Mouse (Mus musculus): ENCODE measurements around the gene Olfr1.

The Olfr1 gene

GRCm38 (mm10) chr11:73399514-73399913, at the start of gene Olfr1:
TSS of gene Olfr1 (minus strand) at chr11:73399614.
- DNase-seq (ENCODE audit: low read depth, low spot score) = no peak

GRCm38 (mm10) chr11:73428377-73428776, 29.0 kb upstream of the Olfr1 start, which contains the start of gene Olfr378:
TSS of gene Olfr378 (minus strand) at chr11:73428477.
- no peak for DNase-seq (ENCODE audit: low read depth, low spot score)

DNA sequence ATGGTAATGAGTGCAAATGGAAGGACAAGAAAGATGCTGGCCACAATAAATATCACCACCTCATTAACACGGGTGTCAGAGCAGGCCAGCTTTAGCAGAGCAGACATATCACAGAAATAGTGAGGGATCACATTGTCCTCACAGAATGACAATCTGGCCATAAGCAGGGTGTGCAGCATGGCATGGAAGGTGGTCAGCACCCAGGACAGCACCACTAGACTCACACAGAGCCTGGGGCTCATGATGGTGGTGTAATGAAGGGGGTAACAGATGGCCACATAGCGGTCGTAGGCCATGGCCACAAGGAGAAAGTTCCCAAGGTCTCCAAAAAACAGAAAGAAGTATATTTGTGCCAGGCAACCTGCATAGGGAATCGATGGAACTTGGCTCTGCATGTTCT, 4.0 kb downstream of the Olfr1 start:
- no peak for DNase-seq (ENCODE audit: low read depth, low spot score)

DNA sequence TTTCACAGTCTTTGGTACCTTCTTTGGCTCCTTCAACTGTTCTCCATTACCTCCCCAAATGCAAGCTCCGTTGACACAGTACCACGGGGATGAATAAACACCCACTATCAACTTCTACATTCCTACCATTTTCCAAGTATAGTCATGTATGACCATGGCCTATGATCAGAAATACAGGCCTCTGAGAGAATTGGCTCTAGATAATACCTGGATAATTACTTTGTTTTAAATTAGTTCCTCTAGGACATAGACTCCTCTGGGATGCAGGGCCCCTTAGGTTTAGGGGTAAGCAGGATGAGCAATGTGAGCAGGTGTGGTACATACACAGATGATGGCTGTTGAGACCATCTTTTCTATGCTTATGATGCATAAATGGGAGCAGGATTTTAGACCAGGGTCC, 28.5 kb downstream of the Olfr1 start, which contains the start of gene Olfr376:
Gene Olfr376, plus strand, starts transcription at position 301 of the 400 bp plus-strand sequence.
- DNase-seq (ENCODE audit: low read depth, low spot score) = no peak

DNA sequence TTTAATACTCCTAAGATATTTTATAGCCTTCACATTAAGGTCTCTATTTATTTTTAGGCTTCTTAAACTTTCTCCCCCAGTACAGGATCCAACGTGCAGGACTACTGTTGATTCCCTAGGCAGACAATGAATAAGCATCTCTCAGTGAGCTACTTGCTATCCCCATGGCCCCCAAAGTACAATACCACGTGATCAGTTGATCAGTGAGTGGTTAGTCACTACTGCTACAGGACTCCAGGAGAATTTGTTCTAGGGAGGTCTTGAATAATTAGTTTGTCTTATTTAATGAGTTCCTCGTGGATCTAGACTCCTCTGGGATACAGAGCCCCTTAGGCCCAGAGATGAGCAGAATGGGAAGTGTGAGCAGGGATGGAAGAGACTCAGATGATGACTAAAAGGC, 48.9 kb downstream of the Olfr1 start, which contains the start of gene Olfr20:
Gene Olfr20, plus strand, starts transcription at position 301 of the 400 bp plus-strand sequence.
- no peak for DNase-seq (ENCODE audit: low read depth, low spot score)
